Mouse (Mus musculus) MEL (cell line): ENCODE results near the gene Oasl1.

Experiments
- CTCF ChIP-seq, 3 experiments: IDR thresholded peaks in 2 of 3; conservative IDR thresholded peaks in 1 of 3; 2 replicates each; pipeline ENCODE4 v1.5.1; 2011 to 2012; ENCODE audit warnings: low read length in 3 of 3, low read depth in 2 of 3, mild to moderate bottlenecking in 2 of 3, improper control_type of control experiment in 1 of 3, inconsistent platforms in 1 of 3, mixed read lengths in 1 of 3, moderate library complexity in 1 of 3; ENCODE audit not compliant: control insufficient read depth in 1 of 3, insufficient read depth in 1 of 3, poor library complexity in 1 of 3, severe bottlenecking in 1 of 3
- HCFC1 ChIP-seq: IDR thresholded peaks from 2 replicates; pipeline ENCODE4 v1.6.1; 2012; ENCODE audit warnings: low read depth, mild to moderate bottlenecking, inconsistent platforms, low read length, improper control_type of control experiment, moderate library complexity
- MAFK ChIP-seq: IDR thresholded peaks from 2 replicates; pipeline ENCODE4 v1.6.1; 2011; ENCODE audit warnings: low read depth, mild to moderate bottlenecking, low read length, improper control_type of control experiment, borderline replicate concordance
- NELFE ChIP-seq: IDR thresholded peaks from 2 replicates; pipeline ENCODE4 v1.6.1; 2011; ENCODE audit warnings: low read depth, low read length, improper control_type of control experiment
- POLR2A ChIP-seq, 2 experiments: IDR thresholded peaks; 2 replicates each; pipeline ENCODE4 v1.6.1; 2011 to 2012; ENCODE audit warnings: low read length in 2 of 2, mild to moderate bottlenecking in 2 of 2, control low read depth in 1 of 2, improper control_type of control experiment in 1 of 2, low read depth in 1 of 2, moderate library complexity in 1 of 2; ENCODE audit not compliant: control insufficient read depth in 1 of 2, insufficient read depth in 1 of 2, poor library complexity in 1 of 2
- SMC3 ChIP-seq: IDR thresholded peaks from 2 replicates; pipeline ENCODE4 v1.6.1; 2011; ENCODE audit warnings: low read depth, low read length, improper control_type of control experiment
- TBP ChIP-seq: IDR thresholded peaks from 2 replicates; pipeline ENCODE4 v1.8.0; 2011; ENCODE audit warnings: low read depth, low read length, improper control_type of control experiment
- TCF12 ChIP-seq: IDR thresholded peaks from 2 replicates; pipeline ENCODE4 v1.6.1; 2014; ENCODE audit warnings: low read depth, mild to moderate bottlenecking, inconsistent platforms, low read length, improper control_type of control experiment, moderate library complexity
- USF2 ChIP-seq, 2 experiments: IDR thresholded peaks; 2 replicates each; pipeline ENCODE4 v1.6.1; 2011 to 2012; ENCODE audit warnings: improper control_type of control experiment in 2 of 2, low read length in 2 of 2, borderline replicate concordance in 1 of 2, inconsistent platforms in 1 of 2, low read depth in 1 of 2, mild to moderate bottlenecking in 1 of 2; ENCODE audit not compliant: insufficient read depth in 1 of 2
- ZKSCAN1 ChIP-seq: IDR thresholded peaks from 2 replicates; pipeline ENCODE4 v1.6.1; 2012; ENCODE audit warnings: low read depth, mild to moderate bottlenecking, inconsistent platforms, low read length, improper control_type of control experiment, moderate library complexity
- ZMIZ1 ChIP-seq: IDR thresholded peaks from 2 replicates; pipeline ENCODE4 v1.6.1; 2012; ENCODE audit warnings: low read depth, mild to moderate bottlenecking, inconsistent platforms, low read length, improper control_type of control experiment, moderate library complexity

- TF ChIP-seq ZKSCAN1 (no peak), TBP (no peak), NELFE (no peak), MAFK (no peak), CTCF (IDR thresholded peaks at IDR 0.05 in 2 of 3, conservative IDR thresholded peaks at IDR 0.05 in 1 of 3; ENCODE audit: control insufficient read depth in 1 of 3, insufficient read depth in 1 of 3, low read depth in 2 of 3, low read length in 3 of 3, poor library complexity in 1 of 3, severe bottlenecking in 1 of 3) (no peak), SMC3 (no peak), POLR2A (IDR thresholded peaks at IDR 0.05; ENCODE audit: control insufficient read depth in 1 of 2, insufficient read depth in 1 of 2, low read depth in 1 of 2, low read length in 2 of 2, poor library complexity in 1 of 2) (no peak), ZMIZ1 (no peak), HCFC1 (no peak), USF2 (IDR thresholded peaks at IDR 0.05; ENCODE audit: borderline replicate concordance in 1 of 2, insufficient read depth in 1 of 2, low read depth in 1 of 2, low read length in 2 of 2) (no peak), TCF12 (no peak)
Observed at GRCm38 (mm10) chr5:114951279-114951880, 28.3 kb downstream of the Oasl1 start.
